Mouse (Mus musculus): ENCODE measurements around the gene Sost. TPM values are rescaled to one million over a fixed set of nuclear protein-coding genes. Genes with fewer than 3 reads are reported as not detected.

Gene Sost
- polyA plus RNA-seq, 1 experiment from 2014 or later = 0.08 TPM

GRCm38 (mm10) chr11:101916772-101917171 lies 50.0 kb downstream of the Sost start:
- H3K27me3 ChIP-seq (ENCODE audit: control insufficient read depth, insufficient read depth, low read length) = no peaks in the 10 kb centered on the region
- H3K9ac ChIP-seq (ENCODE audit: low read length) = no peak overlapping the region
- TF ChIP-seq CTCF (IDR thresholded peaks at IDR 0.05; ENCODE audit: low read depth) (peak; percentile 54), EP300 (optimal IDR thresholded peaks at IDR 0.05) (no peak)
- H3K9me3 ChIP-seq (ENCODE audit: control insufficient read depth, low read length) = no peaks in the 10 kb centered on the region
- 65% methylated on average over 3 of the region's 3 CpGs for WGBS
- H3K27ac ChIP-seq (replicated peaks) = no peak overlapping the region
- no peaks in the 10 kb centered on the region for H3K36me3 ChIP-seq (ENCODE audit: control insufficient read depth, insufficient read depth, low read length)
- H3K4me1 ChIP-seq (replicated peaks; ENCODE audit: control insufficient read depth, insufficient read depth) = no peaks in the 10 kb centered on the region
- no peak overlapping the region for H3K4me2 ChIP-seq (replicated peaks; ENCODE audit: low read depth)
- DNase-seq (ENCODE audit: low spot score) = no peak
- no peak for ATAC-seq (ENCODE audit: low FRiP score, low TSS enrichment)
- no peak overlapping the region for H3K4me3 ChIP-seq (ENCODE audit: low read depth, low read length)

GRCm38 (mm10) chr11:101913591-101913990 lies 53.2 kb downstream of the Sost start:
- WGBS = 66% methylated on average over 8 of the region's 8 CpGs
- no peak overlapping the region for H3K4me3 ChIP-seq (ENCODE audit: low read depth, low read length)
- peak; percentile 32; the same call in 1 of the 2 replicates for TF ChIP-seq CTCF (IDR thresholded peaks at IDR 0.05; ENCODE audit: low read depth)
- no peak for TF ChIP-seq EP300 (optimal IDR thresholded peaks at IDR 0.05)
- no peak overlapping the region for H3K9ac ChIP-seq (ENCODE audit: low read length)
- ATAC-seq (ENCODE audit: low FRiP score, low TSS enrichment) = no peak
- H3K9me3 ChIP-seq (ENCODE audit: control insufficient read depth, low read length) = no peaks in the 10 kb centered on the region
- DNase-seq (ENCODE audit: low spot score) = no peak
- no peak overlapping the region for H3K27ac ChIP-seq (replicated peaks)
- H3K4me1 ChIP-seq (replicated peaks; ENCODE audit: control insufficient read depth, insufficient read depth) = no peaks in the 10 kb centered on the region
- no peak overlapping the region for H3K4me2 ChIP-seq (replicated peaks; ENCODE audit: low read depth)
- no peaks in the 10 kb centered on the region for H3K27me3 ChIP-seq (ENCODE audit: control insufficient read depth, insufficient read depth, low read length)
- no peaks in the 10 kb centered on the region for H3K36me3 ChIP-seq (ENCODE audit: control insufficient read depth, insufficient read depth, low read length)

Other genes with a start within 250 kb of the Sost start
- gene Dhx8, start 234.1 kb downstream of the Sost start, polyA plus RNA-seq (2015; fragmentation: Nextera tagmentation; extraction: Ambion mirVana) = 12.6 and 12.8 TPM in 2 replicates
- gene Etv4, start 181.6 kb downstream of the Sost start, polyA plus RNA-seq (2015; fragmentation: Nextera tagmentation; extraction: Ambion mirVana) = 1.8 and 2.0 TPM in 2 replicates
- gene Meox1, start 72.6 kb downstream of the Sost start, polyA plus RNA-seq (2015; fragmentation: Nextera tagmentation; extraction: Ambion mirVana) = 2.8 and 3.0 TPM in 2 replicates
- gene Cfap97d1, start 17.3 kb upstream of the Sost start, polyA plus RNA-seq (2015; fragmentation: Nextera tagmentation; extraction: Ambion mirVana) = not detected in 2 replicates
- 21.7 and 22.8 TPM in 2 replicates for gene Dusp3, start 20.0 kb upstream of the Sost start, polyA plus RNA-seq (2015; fragmentation: Nextera tagmentation; extraction: Ambion mirVana)
- 3.3 and 3.4 TPM in 2 replicates for gene Mpp3, start 61.4 kb upstream of the Sost start, polyA plus RNA-seq (2015; fragmentation: Nextera tagmentation; extraction: Ambion mirVana)
- 3.0 and 3.4 TPM in 2 replicates for gene Cd300lg, start 74.5 kb upstream of the Sost start, polyA plus RNA-seq (2015; fragmentation: Nextera tagmentation; extraction: Ambion mirVana)
- gene Mpp2, start 121.5 kb upstream of the Sost start, polyA plus RNA-seq (2015; fragmentation: Nextera tagmentation; extraction: Ambion mirVana) = 2.8 and 3.4 TPM in 2 replicates
- gene Ppy, start 134.3 kb upstream of the Sost start, polyA plus RNA-seq (2015; fragmentation: Nextera tagmentation; extraction: Ambion mirVana) = 3.3 and 5.4 TPM in 2 replicates
- 63.0 and 64.3 TPM in 2 replicates for gene Pyy, start 140.8 kb upstream of the Sost start, polyA plus RNA-seq (2015; fragmentation: Nextera tagmentation; extraction: Ambion mirVana)
- 0.07 TPM in 1 of 2 replicates, not detected in the other for gene Nags, start 178.5 kb upstream of the Sost start, polyA plus RNA-seq (2015; fragmentation: Nextera tagmentation; extraction: Ambion mirVana)
- gene Tmem101, start 189.4 kb upstream of the Sost start, polyA plus RNA-seq (2015; fragmentation: Nextera tagmentation; extraction: Ambion mirVana) = 13.8 and 14.5 TPM in 2 replicates
- gene Lsm12, start 218.3 kb upstream of the Sost start, polyA plus RNA-seq (2015; fragmentation: Nextera tagmentation; extraction: Ambion mirVana) = 70.0 and 99.4 TPM in 2 replicates
- gene G6pc3, start 222.6 kb upstream of the Sost start, polyA plus RNA-seq (2015; fragmentation: Nextera tagmentation; extraction: Ambion mirVana) = 19.2 and 19.4 TPM in 2 replicates

All from stomach, postnatal 0 days (tissue).